Mouse (Mus musculus): ENCODE results near the gene Bhlhe40. TPM values are rescaled to one million over a fixed set of nuclear protein-coding genes. Genes with fewer than 3 reads are reported as not detected.

Bhlhe40 gene
- total RNA-seq, 2 experiments from 2014 or later, result 153 to 167 TPM

- DNase-seq (ENCODE audit: low spot score in 2 of 2), result no peak
Observed at GRCm38 (mm10) chr6:108712148-108712547, 51.7 kb downstream of the Bhlhe40 start.

GRCm38 (mm10) chr6:108713175-108713974 is 52.9 kb downstream of the Bhlhe40 start:
- DNase-seq (ENCODE audit: low spot score in 2 of 2), result no peak

Other genes starting within 250 kb of the Bhlhe40 start
- 100 to 1,000 TPM; 222 to 225 TPM for gene Arl8b, start 122.5 kb downstream of the Bhlhe40 start, total RNA-seq (2021)
- gene Edem1, start 168.0 kb downstream of the Bhlhe40 start, total RNA-seq (2021), result 10 to 100 TPM; 17.2 to 19.9 TPM